Mouse (Mus musculus): ENCODE measurements around the gene Pcnx3. TPM values are rescaled to one million over a fixed set of nuclear protein-coding genes. Genes with fewer than 3 reads are reported as not detected.

Pcnx3 gene
- total RNA-seq (2021) = 10 to 100 TPM; 66.1 to 83.1 TPM

- intact Hi-C loops (cut with DNase I) = loop anchor here (2.0 kb wide), 2 partner anchors 40 to 78 kb away; partner anchors contain the start of genes Fam89b and Kat5
- peak; percentile 99 for DNase-seq (ENCODE audit: low spot score in 2 of 2)
These were observed at the start of gene Pcnx3, which contains the start of gene Map3k11 for GRCm38 (mm10) chr19:5688200-5689087. Gene Pcnx3, minus strand, starts transcription at chr19:5688908. Gene Map3k11, plus strand, starts transcription at chr19:5688742.

- DNase-seq (ENCODE audit: low spot score in 2 of 2) = no peak
These were observed 45.6 kb upstream of the Pcnx3 start for GRCm38 (mm10) chr19:5734325-5734724.

GRCm38 (mm10) chr19:5731264-5731978 lies 42.7 kb upstream of the Pcnx3 start:
- intact Hi-C loops (cut with DNase I) = no loop called here

More at GRCm38 (mm10) chr19:5734325-5734724, 45.6 kb upstream of the Pcnx3 start:
- intact Hi-C loops (cut with DNase I) = no loop called here

GRCm38 (mm10) chr19:5730314-5731186 lies 41.8 kb upstream of the Pcnx3 start:
- no peak for DNase-seq (ENCODE audit: low spot score in 2 of 2)
- intact Hi-C loops (cut with DNase I) = no loop called here

More at GRCm38 (mm10) chr19:5731264-5731978, 42.7 kb upstream of the Pcnx3 start:
- peak; percentile 93 to 94 for DNase-seq (ENCODE audit: low spot score in 2 of 2)

GRCm38 (mm10) chr19:5729444-5729815 lies 40.7 kb upstream of the Pcnx3 start, which contains the start of gene Fam89b:
Gene Fam89b, minus strand, starts transcription at chr19:5729653.
- DNase-seq (ENCODE audit: low spot score in 2 of 2) = peak; percentile 83
- intact Hi-C loops (cut with DNase I) = loop anchor here (2.0 kb wide), 2 partner anchors 41 kb away; partner anchors contain the start of genes Map3k11, Pcnx3 and Scyl1

- peak; percentile 64 to 67 for DNase-seq (ENCODE audit: low spot score in 2 of 2)
- intact Hi-C loops (cut with DNase I) = loop anchor here (2.0 kb wide), 2 partner anchors 40 to 42 kb away; partner anchors contain the start of genes Map3k11, Pcnx3 and Scyl1
These were observed 40.1 kb upstream of the Pcnx3 start for GRCm38 (mm10) chr19:5728631-5729443.

GRCm38 (mm10) chr19:5727701-5728100 lies 39.0 kb upstream of the Pcnx3 start:
- intact Hi-C loops (cut with DNase I) = loop anchor here (2.0 kb wide), 3 partner anchors 17 to 43 kb away; partner anchors contain the start of genes Map3k11, Pcnx3 and Scyl1
- DNase-seq (ENCODE audit: low spot score in 2 of 2) = peak; percentile 82 to 84

GRCm38 (mm10) chr19:5726961-5727578 lies 38.4 kb upstream of the Pcnx3 start:
- intact Hi-C loops (cut with DNase I) = loop anchor here (2.0 kb wide), 1 partner anchor 16 kb away; no protein-coding TSS in a partner anchor
- DNase-seq (ENCODE audit: low spot score in 2 of 2) = no peak

GRCm38 (mm10) chr19:5725767-5726515 lies 37.2 kb upstream of the Pcnx3 start, which contains the start of gene Ehbp1l1:
Gene Ehbp1l1, minus strand, starts transcription at chr19:5726317.
- intact Hi-C loops (cut with DNase I) = loop anchor here (2.0 kb wide), 1 partner anchor 15 kb away; no protein-coding TSS in a partner anchor
- DNase-seq (ENCODE audit: low spot score in 2 of 2) = no peak

- intact Hi-C loops (cut with DNase I) = no loop called here
- no peak for DNase-seq (ENCODE audit: low spot score in 2 of 2)
These were observed 36.5 kb upstream of the Pcnx3 start for GRCm38 (mm10) chr19:5725029-5725707.

GRCm38 (mm10) chr19:5724549-5724941 lies 35.8 kb upstream of the Pcnx3 start:
- DNase-seq (ENCODE audit: low spot score in 2 of 2) = no peak
- intact Hi-C loops (cut with DNase I) = no loop called here

- no peak for DNase-seq (ENCODE audit: low spot score in 2 of 2)
- intact Hi-C loops (cut with DNase I) = no loop called here
These were observed 35.3 kb upstream of the Pcnx3 start for GRCm38 (mm10) chr19:5723934-5724548.

GRCm38 (mm10) chr19:5722848-5723425 lies 34.2 kb upstream of the Pcnx3 start:
- no peak for DNase-seq (ENCODE audit: low spot score in 2 of 2)
- intact Hi-C loops (cut with DNase I) = no loop called here

- no peak for DNase-seq (ENCODE audit: low spot score in 2 of 2)
- intact Hi-C loops (cut with DNase I) = no loop called here
These were observed 32.5 kb upstream of the Pcnx3 start for GRCm38 (mm10) chr19:5721233-5721632.

GRCm38 (mm10) chr19:5716955-5717354 lies 28.2 kb upstream of the Pcnx3 start:
- DNase-seq (ENCODE audit: low spot score in 2 of 2) = no peak
- intact Hi-C loops (cut with DNase I) = loop anchor here (5.0 to 10.0 kb wide), 2 partner anchors 158 to 335 kb away; partner anchors contain the start of genes Frmd8 and Slc25a45
